Mouse (Mus musculus): ENCODE data around the gene Zfp687. TPM values are rescaled to one million over a fixed set of nuclear protein-coding genes. Genes with fewer than 3 reads are reported as not detected.

Zfp687 gene
- polyA plus RNA-seq, 1 experiment from 2014 or later, result 39.0 TPM

Small RNAs within 50 kb of the gene (microRNA-seq; reads per million reads assigned to microRNA genes)
- 0.73 reads per million for gene Mir7013

Other genes starting within 250 kb of the Zfp687 start
- 5.9 and 6.0 TPM in 2 replicates for gene Cgn, start 229.0 kb downstream of the Zfp687 start, polyA plus RNA-seq (2016; fragmentation: Nextera tagmentation; extraction: Ambion mirVana)
- 27.6 and 28.8 TPM in 2 replicates for gene Pogz, start 177.9 kb downstream of the Zfp687 start, polyA plus RNA-seq (2016; fragmentation: Nextera tagmentation; extraction: Ambion mirVana)
- gene Psmb4, start 128.5 kb downstream of the Zfp687 start, polyA plus RNA-seq (2016; fragmentation: Nextera tagmentation; extraction: Ambion mirVana), result 295 and 311 TPM in 2 replicates
- 5.5 and 5.9 TPM in 2 replicates for gene Selenbp1, start 82.4 kb downstream of the Zfp687 start, polyA plus RNA-seq (2016; fragmentation: Nextera tagmentation; extraction: Ambion mirVana)
- 8.6 and 9.2 TPM in 2 replicates for gene Rfx5, start 61.4 kb downstream of the Zfp687 start, polyA plus RNA-seq (2016; fragmentation: Nextera tagmentation; extraction: Ambion mirVana)
- gene Pi4kb, start 40.7 kb downstream of the Zfp687 start, polyA plus RNA-seq (2016; fragmentation: Nextera tagmentation; extraction: Ambion mirVana), result 17.2 and 25.5 TPM in 2 replicates
- gene Psmd4, start 27.2 kb upstream of the Zfp687 start, polyA plus RNA-seq (2016; fragmentation: Nextera tagmentation; extraction: Ambion mirVana), result 283 and 295 TPM in 2 replicates
- 21.4 and 23.0 TPM in 2 replicates for gene Pip5k1a, start 91.5 kb upstream of the Zfp687 start, polyA plus RNA-seq (2016; fragmentation: Nextera tagmentation; extraction: Ambion mirVana)
- gene Vps72, start 95.6 kb upstream of the Zfp687 start, polyA plus RNA-seq (2016; fragmentation: Nextera tagmentation; extraction: Ambion mirVana), result 242 and 252 TPM in 2 replicates
- gene Tmod4, start 109.0 kb upstream of the Zfp687 start, polyA plus RNA-seq (2016; fragmentation: Nextera tagmentation; extraction: Ambion mirVana), result 0.97 and 1.1 TPM in 2 replicates
- gene Scnm1, start 118.6 kb upstream of the Zfp687 start, polyA plus RNA-seq (2016; fragmentation: Nextera tagmentation; extraction: Ambion mirVana), result 84.6 and 95.1 TPM in 2 replicates
- 19.7 and 21.1 TPM in 2 replicates for gene Lysmd1, start 118.6 kb upstream of the Zfp687 start, polyA plus RNA-seq (2016; fragmentation: Nextera tagmentation; extraction: Ambion mirVana)
- gene Tnfaip8l2, start 126.9 kb upstream of the Zfp687 start, polyA plus RNA-seq (2016; fragmentation: Nextera tagmentation; extraction: Ambion mirVana), result 1.5 and 2.0 TPM in 2 replicates
- gene Sema6c, start 145.0 kb upstream of the Zfp687 start, polyA plus RNA-seq (2016; fragmentation: Nextera tagmentation; extraction: Ambion mirVana), result 31.2 and 34.5 TPM in 2 replicates
- 12.2 and 12.5 TPM in 2 replicates for gene Gabpb2, start 202.5 kb upstream of the Zfp687 start, polyA plus RNA-seq (2016; fragmentation: Nextera tagmentation; extraction: Ambion mirVana)
- 105 and 110 TPM in 2 replicates for gene Cdc42se1, start 213.3 kb upstream of the Zfp687 start, polyA plus RNA-seq (2016; fragmentation: Nextera tagmentation; extraction: Ambion mirVana)
- 96.2 and 98.8 TPM in 2 replicates for gene Mllt11, start 216.7 kb upstream of the Zfp687 start, polyA plus RNA-seq (2016; fragmentation: Nextera tagmentation; extraction: Ambion mirVana)
- gene Gm128, start 226.2 kb upstream of the Zfp687 start, polyA plus RNA-seq (2016; fragmentation: Nextera tagmentation; extraction: Ambion mirVana), result 0.12 and 0.31 TPM in 2 replicates
- gene Bnipl, start 235.7 kb upstream of the Zfp687 start, polyA plus RNA-seq (2016; fragmentation: Nextera tagmentation; extraction: Ambion mirVana), result 0.42 and 0.63 TPM in 2 replicates

Measured in forebrain, embryonic 12.5 days (tissue).